Mouse (Mus musculus) forebrain, embryonic 16.5 days (tissue): Measurements from ENCODE around the gene C8a. TPM values are rescaled to one million over a fixed set of nuclear protein-coding genes. Genes with fewer than 3 reads are reported as not detected.

Source experiments
- ATAC-seq: fragments of 200-750 bp; cut with Nextera tagmentation; 2 replicates; pipeline ENCODE4 v1.8.0; 2017; ENCODE audit warnings: mild to moderate bottlenecking, moderate library complexity
- H3K27ac ChIP-seq: fragments of 300-500 bp; sonication (generic); 2 replicates; pipeline ENCODE4 v1.5.1; 2014; ENCODE audit warnings: low read length, control low read depth
- H3K27me3 ChIP-seq: fragments of 300-500 bp; sonication (generic); replicated peaks from 2 replicates; pipeline ENCODE4 v1.6.1; 2014; ENCODE audit warnings: low read length; ENCODE audit not compliant: control insufficient read depth, insufficient read depth
- H3K36me3 ChIP-seq: fragments of 300-500 bp; sonication (generic); 2 replicates; pipeline ENCODE4 v1.6.1; 2014; ENCODE audit not compliant: control insufficient read depth, insufficient read depth
- H3K4me1 ChIP-seq: fragments of 300-500 bp; sonication (generic); replicated peaks from 2 replicates; pipeline ENCODE4 v1.6.1; 2014; ENCODE audit warnings: low read length; ENCODE audit not compliant: control insufficient read depth, insufficient read depth
- H3K4me2 ChIP-seq: fragments of 300-500 bp; sonication (generic); 2 replicates; pipeline ENCODE4 v1.6.1; 2014; ENCODE audit warnings: mild to moderate bottlenecking, low read length, control low read depth
- H3K4me3 ChIP-seq: fragments of 300-500 bp; sonication (generic); replicated peaks from 2 replicates; pipeline ENCODE4 v1.5.1; 2014; ENCODE audit warnings: mild to moderate bottlenecking, low read length, control low read depth
- H3K9ac ChIP-seq: fragments of 300-500 bp; sonication (generic); replicated peaks from 2 replicates; pipeline ENCODE4 v1.6.1; 2014; ENCODE audit warnings: low read depth, low read length, control low read depth
- H3K9me3 ChIP-seq: fragments of 300-500 bp; sonication (generic); 2 replicates; pipeline ENCODE4 v1.6.1; 2016; ENCODE audit warnings: low read length; ENCODE audit not compliant: control insufficient read depth
- WGBS: fragments of 180-500 bp; shearing (Covaris S2); extraction: QIAGEN DNeasy Blood & Tissue Kit; methylation state at CpG from one replicate; pipeline ENCODE4 v1.1.7; 2014; 5-methylcytosine and 5-hydroxymethylcytosine counted together
- polyA plus RNA-seq: library from polyadenylated mRNA; unstranded; fragments of >200 nt; fragmentation: Nextera tagmentation; extraction: Ambion mirVana; gene quantifications from 2 replicates; pipeline ENCODE4 v1.2.1, GENCODE M21; 2015

The C8a gene
- polyA plus RNA-seq, 1 experiment from 2014 or later = not detected

DNA sequence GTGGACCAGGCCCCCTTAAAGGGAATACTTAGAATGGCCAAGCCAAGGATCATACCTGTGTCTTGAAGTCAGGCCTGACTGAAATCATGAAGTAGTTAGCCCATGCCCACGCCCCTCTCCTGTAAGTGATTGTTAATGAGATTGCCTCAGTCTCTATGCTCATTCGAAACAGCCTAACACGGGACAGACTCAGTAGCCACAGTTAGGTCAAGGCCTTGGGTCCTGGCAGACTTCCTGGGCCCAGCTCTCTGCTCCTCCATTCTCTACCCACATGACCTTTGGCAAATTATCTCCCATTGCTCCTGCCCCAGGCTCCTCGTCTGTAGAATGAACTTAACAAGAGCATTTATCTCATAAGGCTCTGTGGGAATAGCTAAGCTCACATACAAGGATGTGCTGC is 57.2 kb downstream of the C8a start:
- Histone ChIP-seq H3K36me3 (no peaks in the 10 kb centered on the region), H3K9ac (no peak overlapping the region), H3K27me3 (no peaks in the 10 kb centered on the region), H3K4me3 (no peak overlapping the region), H3K27ac (no peak overlapping the region), H3K4me1 (no peaks in the 10 kb centered on the region), H3K4me2 (no peak overlapping the region), H3K9me3 (no peaks in the 10 kb centered on the region)
- 67% methylated on average over 4 of the region's 4 CpGs for WGBS
- ATAC-seq = no peak

DNA sequence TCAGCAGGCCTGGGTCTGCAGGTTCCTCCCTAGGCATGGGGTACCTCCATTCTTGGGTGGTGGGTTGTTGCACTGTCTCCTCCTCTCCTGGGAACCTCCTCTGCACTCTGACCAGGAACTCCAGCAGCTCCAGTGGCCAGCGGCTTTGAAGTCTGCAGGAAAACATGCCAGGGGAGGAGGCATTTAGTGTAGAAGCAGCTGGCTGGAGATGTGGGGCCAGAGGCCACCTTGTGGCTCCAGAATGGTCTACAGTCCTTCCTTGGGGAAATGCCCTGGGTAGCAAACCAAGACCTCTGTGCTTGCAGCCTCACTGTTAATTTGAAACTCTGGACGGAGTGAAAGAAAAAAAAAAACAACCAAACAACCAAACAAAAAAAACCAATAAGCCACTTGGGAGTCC is 58.7 kb downstream of the C8a start:
- Histone ChIP-seq H3K4me1 (no peaks in the 10 kb centered on the region), H3K36me3 (no peaks in the 10 kb centered on the region), H3K27me3 (no peaks in the 10 kb centered on the region), H3K27ac (no peak overlapping the region), H3K4me3 (no peak overlapping the region), H3K9me3 (no peaks in the 10 kb centered on the region), H3K4me2 (no peak overlapping the region), H3K9ac (no peak overlapping the region)
- 63% methylated on average over 2 of the region's 2 CpGs for WGBS
- no peak for ATAC-seq

DNA sequence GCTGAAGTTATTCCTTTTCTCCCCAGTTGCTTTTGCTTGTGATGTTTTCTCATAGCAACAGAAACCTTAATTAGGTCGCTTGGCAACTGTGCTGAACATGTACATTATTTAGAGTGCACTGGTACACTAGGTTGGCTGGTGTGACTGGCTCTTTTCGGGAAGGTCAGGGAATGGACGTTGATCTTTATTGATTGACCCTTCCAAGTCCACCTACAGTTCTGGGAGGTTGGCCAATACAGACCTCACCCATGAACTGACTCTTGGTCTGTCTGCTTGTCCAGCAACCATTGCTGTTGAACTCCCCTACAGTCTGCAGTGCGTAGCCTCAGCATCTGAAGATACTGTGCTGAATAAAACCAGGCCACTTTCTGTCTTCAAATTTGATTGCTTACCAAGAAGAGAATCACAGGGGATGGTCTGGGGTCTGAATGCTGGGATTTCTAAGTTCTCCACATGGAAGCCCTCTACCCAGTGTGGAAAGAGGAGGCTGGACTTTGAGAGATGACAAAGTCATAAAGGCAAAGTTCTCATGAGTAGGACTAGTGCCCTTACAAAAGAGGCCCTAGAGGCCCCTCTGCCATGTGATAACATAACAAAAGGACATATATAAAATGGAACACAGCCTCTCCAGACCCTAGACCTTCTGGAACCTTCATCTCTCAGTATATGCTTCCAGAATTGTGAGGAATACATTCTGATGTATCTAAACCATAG is 59.5 kb downstream of the C8a start:
- Histone ChIP-seq H3K27ac (no peak overlapping the region), H3K9me3 (no peaks in the 10 kb centered on the region), H3K9ac (no peak overlapping the region), H3K27me3 (no peaks in the 10 kb centered on the region), H3K4me1 (no peaks in the 10 kb centered on the region), H3K4me3 (no peak overlapping the region), H3K36me3 (no peaks in the 10 kb centered on the region), H3K4me2 (no peak overlapping the region)
- 85% methylated on average over 4 of the region's 4 CpGs for WGBS
- ATAC-seq = no peak

DNA sequence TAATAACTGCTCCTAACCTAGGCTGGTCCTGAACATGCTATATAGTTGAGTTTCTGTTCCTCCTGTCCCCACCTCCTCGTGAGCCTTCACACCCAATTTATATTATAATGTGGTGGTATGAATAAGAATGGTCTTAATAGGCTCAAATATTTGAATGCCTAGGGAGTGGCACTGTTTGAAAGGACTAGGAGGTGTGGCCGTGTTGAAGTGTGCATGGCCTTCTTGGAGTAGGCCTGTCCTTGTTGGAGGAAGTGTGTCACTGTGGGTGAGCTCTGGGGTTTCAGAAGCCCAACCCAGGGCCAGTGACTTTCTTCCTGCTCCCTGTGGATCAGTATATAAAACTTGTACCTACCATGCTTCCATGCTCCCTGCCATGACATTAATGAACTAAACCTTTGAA is 62.6 kb downstream of the C8a start:
- WGBS = 56% methylated on average over 2 of the region's 2 CpGs
- H3K4me2 ChIP-seq = no peak overlapping the region

DNA sequence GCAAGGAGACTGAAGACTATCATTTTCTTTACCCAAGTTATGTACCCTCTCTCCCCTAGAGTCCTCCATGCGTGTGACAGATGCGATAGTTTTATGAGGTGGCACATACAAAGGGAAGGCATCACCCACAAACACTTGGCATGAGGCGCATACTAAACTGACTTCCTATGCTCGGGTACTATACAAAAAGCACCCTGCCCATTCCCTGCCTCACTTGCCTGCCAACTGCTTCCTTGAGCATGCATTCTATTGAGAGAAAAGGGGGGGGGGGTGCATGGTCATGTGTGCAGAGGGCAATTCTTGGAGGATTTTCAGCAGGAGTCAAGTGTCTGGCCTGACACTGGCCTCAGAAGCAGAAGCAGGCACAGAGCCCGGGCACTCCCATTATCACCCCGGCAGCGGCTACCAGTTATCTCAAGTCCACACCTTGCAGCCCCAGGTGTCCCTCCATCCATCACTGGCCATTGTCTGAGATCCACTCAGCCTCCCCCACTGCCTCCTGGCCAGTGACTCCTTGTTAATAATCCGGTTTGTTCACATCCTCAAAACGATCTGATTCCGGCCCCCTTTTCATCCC is 65.4 kb downstream of the C8a start:
- Histone ChIP-seq H3K27ac (no peak overlapping the region), H3K9me3 (no peaks in the 10 kb centered on the region), H3K4me2 (no peak overlapping the region), H3K9ac (no peak overlapping the region), H3K27me3 (no peaks in the 10 kb centered on the region), H3K4me1 (no peaks in the 10 kb centered on the region; the same call in 1 of the 2 replicates), H3K36me3 (no peaks in the 10 kb centered on the region), H3K4me3 (no peak overlapping the region)
- ATAC-seq = no peak
- WGBS = 65% methylated on average over 10 of the region's 10 CpGs

More for the DNA sequence above, 62.6 kb downstream of the C8a start:
- ATAC-seq = no peak
- no peaks in the 10 kb centered on the region; the same call in 1 of the 2 replicates for H3K4me1 ChIP-seq
- H3K4me3 ChIP-seq = no peak overlapping the region
- H3K36me3 ChIP-seq = no peaks in the 10 kb centered on the region
- no peak overlapping the region for H3K27ac ChIP-seq
- H3K9ac ChIP-seq = no peak overlapping the region
- H3K9me3 ChIP-seq = no peaks in the 10 kb centered on the region
- no peaks in the 10 kb centered on the region for H3K27me3 ChIP-seq

- H3K9me3 ChIP-seq = no peaks in the 10 kb centered on the region
- H3K36me3 ChIP-seq = no peaks in the 10 kb centered on the region
- H3K4me1 ChIP-seq = no peaks in the 10 kb centered on the region; the same call in 1 of the 2 replicates
- H3K27ac ChIP-seq = no peak overlapping the region
- 74% methylated on average over 19 of the region's 19 CpGs for WGBS
- H3K9ac ChIP-seq = no peak overlapping the region
- no peak overlapping the region for H3K4me3 ChIP-seq
- H3K27me3 ChIP-seq = no peaks in the 10 kb centered on the region
- H3K4me2 ChIP-seq = no peak overlapping the region
- no peak for ATAC-seq
These were observed 70.6 kb downstream of the C8a start for GRCm38 (mm10) chr4:104805414-104806257.

GRCm38 (mm10) chr4:104804100-104804499 is 72.1 kb downstream of the C8a start:
- Histone ChIP-seq H3K4me1 (no peaks in the 10 kb centered on the region), H3K27me3 (no peaks in the 10 kb centered on the region), H3K4me3 (no peak overlapping the region), H3K9ac (no peak overlapping the region), H3K9me3 (no peaks in the 10 kb centered on the region), H3K36me3 (no peaks in the 10 kb centered on the region), H3K27ac (no peak overlapping the region), H3K4me2 (no peak overlapping the region)
- ATAC-seq = no peak
- WGBS = 80% methylated on average over 4 of the region's 4 CpGs

DNA sequence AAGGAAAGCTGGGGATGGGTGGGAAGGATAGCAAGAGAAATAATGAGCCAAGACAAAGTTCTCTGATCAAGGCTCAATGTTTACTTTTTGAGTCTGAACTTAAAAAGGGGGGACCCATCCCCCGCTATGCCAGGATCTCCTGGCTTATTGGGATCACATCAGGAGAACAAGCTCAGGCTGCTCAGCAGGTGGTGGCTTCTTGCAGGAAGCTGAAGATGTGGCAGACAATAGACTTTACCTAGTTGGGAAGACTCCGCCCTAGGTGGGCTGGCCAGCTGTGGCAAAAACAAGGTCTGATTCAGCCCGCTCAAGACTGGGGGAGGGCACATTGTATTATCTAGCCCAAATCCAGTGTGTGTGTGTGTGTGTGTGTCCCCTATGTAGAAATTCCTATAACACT is 74.6 kb downstream of the C8a start:
- H3K9me3 ChIP-seq = no peaks in the 10 kb centered on the region
- H3K36me3 ChIP-seq = no peaks in the 10 kb centered on the region
- no peak overlapping the region for H3K9ac ChIP-seq
- H3K27me3 ChIP-seq = no peaks in the 10 kb centered on the region
- 80% methylated on average over 3 of the region's 3 CpGs for WGBS
- ATAC-seq = no peak
- H3K27ac ChIP-seq = no peak overlapping the region
- no peak overlapping the region for H3K4me2 ChIP-seq
- H3K4me1 ChIP-seq = no peaks in the 10 kb centered on the region
- H3K4me3 ChIP-seq = no peak overlapping the region

- H3K4me1 ChIP-seq = no peaks in the 10 kb centered on the region
- ATAC-seq = no peak
- H3K4me3 ChIP-seq = no peak overlapping the region
These were observed 77.2 kb downstream of the C8a start for GRCm38 (mm10) chr4:104798951-104799350.

More at GRCm38 (mm10) chr4:104798951-104799350, 77.2 kb downstream of the C8a start:
- H3K27ac ChIP-seq = no peak overlapping the region
- H3K27me3 ChIP-seq = no peaks in the 10 kb centered on the region
- 82% methylated on average over 9 of the region's 9 CpGs for WGBS
- H3K9ac ChIP-seq = no peak overlapping the region
- no peaks in the 10 kb centered on the region for H3K36me3 ChIP-seq
- H3K4me2 ChIP-seq = no peak overlapping the region
- no peaks in the 10 kb centered on the region for H3K9me3 ChIP-seq
